Mouse (Mus musculus): Measurements from ENCODE around the gene Fgf14. TPM values are rescaled to one million over a fixed set of nuclear protein-coding genes. Genes with fewer than 3 reads are reported as not detected.
A peak's percentile ranks its signal among the peaks of the same experiment; 100 is the strongest.

The Fgf14 gene
- polyA plus RNA-seq (2015; fragmentation: Nextera tagmentation; extraction: Ambion mirVana) = 1.9 and 6.1 TPM in 2 replicates

- peak within 1 kb of the TSS; percentile 46 for H3K9ac ChIP-seq
- peaks cover 4% of the 10 kb centered on the region for H3K27me3 ChIP-seq
- no peak for ATAC-seq (replicated peaks; ENCODE audit: insufficient number of reproducible peaks, insufficient read depth, low FRiP score, low read depth)
- H3K4me1 ChIP-seq (replicated peaks) = peaks cover 12% of the 10 kb centered on the region
- peak within 1 kb of the TSS; percentile 47 for H3K4me3 ChIP-seq
- no peaks in the 10 kb centered on the region for H3K36me3 ChIP-seq
- no peaks in the 10 kb centered on the region for H3K9me3 ChIP-seq (replicated peaks)
- WGBS = 23% methylated on average over 12 of the region's 12 CpGs
- H3K4me2 ChIP-seq = peak within 1 kb of the TSS; percentile 81
- H3K27ac ChIP-seq = no peak within 1 kb of the TSS
Measured at GRCm38 (mm10) chr14:124676506-124677177, at the start of gene Fgf14. TSS of gene Fgf14 (minus strand) at chr14:124677127.

DNA sequence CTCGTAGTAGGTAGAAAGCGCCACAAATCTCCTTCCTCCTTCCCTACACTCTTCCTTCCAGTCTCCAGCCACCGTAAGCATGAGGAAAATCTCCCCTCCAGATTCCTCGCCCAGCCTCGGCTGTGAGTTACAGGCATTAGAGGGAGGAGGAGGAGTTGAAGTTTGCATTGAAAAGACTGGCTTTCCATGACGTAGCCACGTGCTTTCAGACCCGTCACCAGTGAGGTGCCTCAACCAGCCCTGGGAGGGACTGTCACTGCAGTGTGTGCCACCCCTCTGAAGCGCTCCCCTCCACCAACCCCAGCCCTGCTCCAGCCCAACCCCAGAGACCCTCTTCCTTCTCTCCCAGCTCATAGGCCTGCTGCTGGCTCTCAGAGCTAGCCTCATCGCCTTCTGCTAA is 452 bp upstream of the Fgf14 start:
- Histone ChIP-seq H3K27ac (no peak overlapping the region), H3K4me3 (peak overlapping the region; percentile 47), H3K9ac (peak overlapping the region; percentile 46; the same call in 1 of the 2 replicates), H3K27me3 (peaks cover 4% of the 10 kb centered on the region), H3K36me3 (no peaks in the 10 kb centered on the region), H3K4me2 (peak overlapping the region; percentile 81), H3K9me3 (replicated peaks) (no peaks in the 10 kb centered on the region), H3K4me1 (replicated peaks) (peaks cover 12% of the 10 kb centered on the region)
- 3% methylated on average over 10 of the region's 10 CpGs for WGBS
- ATAC-seq (replicated peaks; ENCODE audit: insufficient number of reproducible peaks, insufficient read depth, low FRiP score, low read depth) = peak; percentile 53; the same call in 1 of the 2 replicates

- H3K36me3 ChIP-seq = no peaks in the 10 kb centered on the region
- H3K4me1 ChIP-seq (replicated peaks) = peaks cover 12% of the 10 kb centered on the region
- 0 out of 2 replicates have a peak overlapping the region, but pooled peaks have one; percentile 33 for H3K9ac ChIP-seq
- WGBS = 17% methylated on average over 23 of the region's 23 CpGs
- no peaks in the 10 kb centered on the region for H3K9me3 ChIP-seq (replicated peaks)
- peak; percentile 10; the same call in 1 of the 2 replicates for ATAC-seq (replicated peaks; ENCODE audit: insufficient number of reproducible peaks, insufficient read depth, low FRiP score, low read depth)
- H3K27me3 ChIP-seq = peaks cover 4% of the 10 kb centered on the region
- H3K4me2 ChIP-seq = peak overlapping the region; percentile 81
- no peak overlapping the region for H3K27ac ChIP-seq
- peak overlapping the region; percentile 47 for H3K4me3 ChIP-seq
Measured at GRCm38 (mm10) chr14:124675654-124676505, 1.0 kb downstream of the Fgf14 start.

GRCm38 (mm10) chr14:124675142-124675653 is 1.7 kb downstream of the Fgf14 start:
- whole genome bisulfite sequencing = 3% methylated on average over 21 of the region's 21 CpGs
- no peaks in the 10 kb centered on the region for H3K9me3 ChIP-seq (replicated peaks)
- no peaks in the 10 kb centered on the region for H3K36me3 ChIP-seq
- no peak overlapping the region for H3K27ac ChIP-seq
- ATAC-seq (replicated peaks; ENCODE audit: insufficient number of reproducible peaks, insufficient read depth, low FRiP score, low read depth) = peak; percentile 47; the same call in 1 of the 2 replicates
- peak overlapping the region; percentile 33 for H3K9ac ChIP-seq
- peak overlapping the region; percentile 81 for H3K4me2 ChIP-seq
- H3K4me3 ChIP-seq = peak overlapping the region; percentile 47
- H3K27me3 ChIP-seq = peaks cover 4% of the 10 kb centered on the region
- peaks cover 12% of the 10 kb centered on the region for H3K4me1 ChIP-seq (replicated peaks)

DNA sequence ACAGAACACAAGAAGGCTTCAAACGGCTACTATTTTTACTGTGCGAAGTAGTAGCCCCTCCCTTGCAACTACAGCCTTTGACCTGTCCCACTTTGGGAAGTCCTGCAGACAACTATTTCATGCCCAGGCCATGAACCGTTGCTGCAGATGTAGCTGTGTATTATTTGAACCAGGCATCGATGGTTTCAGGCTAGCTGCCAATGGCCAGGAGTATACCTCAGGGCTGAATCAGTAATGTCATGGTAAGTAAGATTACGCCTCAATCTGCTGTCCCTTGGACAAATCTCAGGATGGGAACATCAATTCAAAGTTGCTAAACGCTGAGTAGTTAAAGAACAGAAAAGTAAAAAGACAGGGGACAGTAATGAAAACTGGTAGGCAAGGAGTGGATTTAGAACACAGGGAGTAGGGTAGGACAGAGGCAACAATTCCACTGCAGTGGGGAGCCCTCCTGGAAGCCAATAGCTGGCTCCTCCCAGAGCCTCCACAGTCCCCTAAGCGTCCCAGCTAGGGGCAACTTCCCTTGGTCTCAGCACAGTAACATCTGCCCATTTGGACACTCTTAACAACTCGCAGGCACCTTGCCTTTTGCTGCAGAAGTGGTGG is 2.3 kb downstream of the Fgf14 start:
- Histone ChIP-seq H3K36me3 (no peaks in the 10 kb centered on the region), H3K9me3 (replicated peaks) (no peaks in the 10 kb centered on the region), H3K27ac (no peak overlapping the region), H3K27me3 (peaks cover 4% of the 10 kb centered on the region), H3K4me1 (replicated peaks) (peaks cover 14% of the 10 kb centered on the region), H3K4me3 (peak overlapping the region; percentile 47), H3K4me2 (peak overlapping the region; percentile 81), H3K9ac (peak overlapping the region; percentile 33)
- WGBS = 41% methylated on average over 8 of the region's 8 CpGs
- 0 out of 2 replicates have a peak, but pooled peaks have one; percentile 22 for ATAC-seq (replicated peaks; ENCODE audit: insufficient number of reproducible peaks, insufficient read depth, low FRiP score, low read depth)

- no peak for ATAC-seq (replicated peaks; ENCODE audit: insufficient number of reproducible peaks, insufficient read depth, low FRiP score, low read depth)
- 27% methylated on average over 7 of the region's 7 CpGs for WGBS
- no peak overlapping the region for H3K4me2 ChIP-seq
- H3K9ac ChIP-seq = no peak overlapping the region
- H3K27me3 ChIP-seq = no peaks in the 10 kb centered on the region
- no peak overlapping the region for H3K27ac ChIP-seq
- peaks cover 4% of the 10 kb centered on the region; the same call in 1 of the 2 replicates for H3K4me1 ChIP-seq (replicated peaks)
- H3K4me3 ChIP-seq = no peak overlapping the region
- H3K9me3 ChIP-seq (replicated peaks) = no peaks in the 10 kb centered on the region
- H3K36me3 ChIP-seq = no peaks in the 10 kb centered on the region
Measured at GRCm38 (mm10) chr14:124669739-124670138, 7.2 kb downstream of the Fgf14 start.

DNA sequence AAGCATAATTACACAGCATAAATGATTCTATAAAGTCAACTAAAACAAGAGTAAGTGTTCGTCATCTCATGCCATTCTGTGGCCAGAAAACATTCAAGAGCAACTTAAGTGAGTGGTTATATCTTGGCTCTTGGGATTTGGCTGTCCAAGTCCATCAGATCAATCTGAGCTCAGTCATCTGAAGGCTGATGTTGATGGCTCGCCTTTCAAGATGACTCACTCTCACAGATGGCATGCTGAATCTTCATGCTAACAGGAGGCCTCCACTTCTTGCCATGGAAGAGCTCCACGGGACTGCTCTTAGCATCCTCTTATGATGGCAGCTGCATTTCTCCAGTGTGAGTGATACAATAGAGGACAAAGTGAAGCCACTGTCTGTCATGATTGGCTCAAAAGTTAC is 34.1 kb downstream of the Fgf14 start:
- no peak for ATAC-seq (replicated peaks; ENCODE audit: insufficient number of reproducible peaks, insufficient read depth, low FRiP score, low read depth)

GRCm38 (mm10) chr14:124634881-124635280 is 42.0 kb downstream of the Fgf14 start:
- no peaks in the 10 kb centered on the region for H3K36me3 ChIP-seq
- no peaks in the 10 kb centered on the region for H3K9me3 ChIP-seq (replicated peaks)
- no peak for ATAC-seq (replicated peaks; ENCODE audit: insufficient number of reproducible peaks, insufficient read depth, low FRiP score, low read depth)
- H3K4me1 ChIP-seq (replicated peaks) = no peaks in the 10 kb centered on the region
- H3K9ac ChIP-seq = no peak overlapping the region
- 46% methylated on average over 2 of the region's 2 CpGs for WGBS
- H3K27ac ChIP-seq = no peak overlapping the region
- no peak overlapping the region for H3K4me3 ChIP-seq
- no peak overlapping the region for H3K4me2 ChIP-seq
- H3K27me3 ChIP-seq = no peaks in the 10 kb centered on the region

More for the DNA sequence above, 34.1 kb downstream of the Fgf14 start:
- Histone ChIP-seq H3K4me2 (no peak overlapping the region), H3K9me3 (replicated peaks) (no peaks in the 10 kb centered on the region), H3K27me3 (no peaks in the 10 kb centered on the region), H3K27ac (no peak overlapping the region), H3K9ac (no peak overlapping the region), H3K4me3 (no peak overlapping the region), H3K36me3 (no peaks in the 10 kb centered on the region), H3K4me1 (replicated peaks) (no peaks in the 10 kb centered on the region)
- WGBS = 64% methylated on average over 3 of the region's 3 CpGs

DNA sequence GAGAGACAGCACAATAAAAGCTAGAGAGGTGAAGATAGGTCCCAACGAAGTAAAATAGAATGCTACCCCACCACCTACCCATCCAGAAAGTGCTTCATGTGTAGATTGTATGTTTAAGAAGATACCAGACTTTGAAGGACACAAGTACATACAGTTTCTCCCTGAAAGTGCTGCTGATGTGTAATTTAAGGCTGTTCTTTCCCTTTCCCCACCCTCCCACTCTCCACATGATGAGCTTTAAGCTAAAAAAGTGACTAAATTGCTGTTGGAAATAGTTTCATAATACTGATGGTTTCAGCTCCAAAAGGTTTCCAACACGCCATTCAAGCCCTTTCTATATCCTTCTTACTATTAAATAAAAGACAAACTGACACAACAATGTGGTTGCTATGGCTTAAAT is 63.5 kb downstream of the Fgf14 start:
- no peaks in the 10 kb centered on the region for H3K4me1 ChIP-seq (replicated peaks)
- 55% methylated on average over 2 of the region's 2 CpGs for WGBS
- no peaks in the 10 kb centered on the region for H3K27me3 ChIP-seq
- no peak overlapping the region for H3K9ac ChIP-seq
- no peaks in the 10 kb centered on the region for H3K9me3 ChIP-seq (replicated peaks)
- H3K4me3 ChIP-seq = no peak overlapping the region
- H3K27ac ChIP-seq = no peak overlapping the region
- no peak for ATAC-seq (replicated peaks; ENCODE audit: insufficient number of reproducible peaks, insufficient read depth, low FRiP score, low read depth)
- H3K36me3 ChIP-seq = no peaks in the 10 kb centered on the region
- no peak overlapping the region for H3K4me2 ChIP-seq

DNA sequence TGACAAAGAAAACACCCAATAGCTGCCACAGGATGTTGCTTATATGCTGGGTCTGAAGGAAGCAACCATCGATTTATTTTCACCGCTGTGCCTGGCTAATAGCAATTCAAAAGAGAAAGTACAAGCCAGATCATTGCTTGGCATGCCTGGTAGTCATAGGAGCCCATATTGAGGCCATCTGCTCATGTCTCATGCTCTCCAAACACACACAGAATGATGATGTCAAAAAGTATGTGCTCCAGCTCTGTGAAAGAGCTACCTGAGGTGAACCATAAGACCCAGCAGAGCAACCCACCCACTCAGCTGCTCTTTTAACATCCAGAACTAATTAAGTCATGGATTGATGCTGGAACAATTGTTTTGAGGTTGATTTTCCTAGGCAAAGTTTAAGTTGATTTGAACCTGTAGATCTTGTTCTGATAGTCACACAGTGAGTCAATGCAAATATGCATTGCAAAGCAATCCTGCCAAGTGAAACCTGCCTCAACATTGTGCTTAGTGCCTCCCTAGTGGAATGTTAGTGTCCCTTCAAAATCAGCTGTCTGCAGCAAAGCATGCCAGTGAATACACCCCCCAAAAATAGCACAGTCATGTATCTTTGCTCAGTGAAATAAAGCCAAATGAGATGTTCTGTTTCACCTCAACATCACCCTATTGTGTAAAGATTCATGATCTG is 70.8 kb downstream of the Fgf14 start:
- ATAC-seq (replicated peaks; ENCODE audit: insufficient number of reproducible peaks, insufficient read depth, low FRiP score, low read depth) = peak; percentile 35; the same call in 1 of the 2 replicates
- H3K9ac ChIP-seq = no peak overlapping the region
- no peaks in the 10 kb centered on the region for H3K27me3 ChIP-seq
- H3K4me1 ChIP-seq (replicated peaks) = no peaks in the 10 kb centered on the region
- H3K9me3 ChIP-seq (replicated peaks) = no peaks in the 10 kb centered on the region
- 83% methylated on average over 2 of the region's 2 CpGs for WGBS
- H3K36me3 ChIP-seq = no peaks in the 10 kb centered on the region
- no peak overlapping the region for H3K27ac ChIP-seq
- H3K4me2 ChIP-seq = no peak overlapping the region
- no peak overlapping the region for H3K4me3 ChIP-seq

Data from heart, embryonic 15.5 days (tissue).